Mouse (Mus musculus): ENCODE measurements around the gene Mfsd12. TPM values are rescaled to one million over a fixed set of nuclear protein-coding genes. Genes with fewer than 3 reads are reported as not detected.

Mfsd12 gene
- 1 to 10 TPM; 1.7 to 3.1 (median 2.1) TPM for total RNA-seq (2022)

GRCm38 (mm10) chr10:81356991-81357844 lies at the start of gene Mfsd12:
Gene Mfsd12, plus strand, starts transcription at chr10:81357491.
- DNase-seq (ENCODE audit: low spot score in 2 of 2) = peak; percentile 76 to 88

GRCm38 (mm10) chr10:81309571-81309970 lies 47.7 kb upstream of the Mfsd12 start:
- DNase-seq (ENCODE audit: low spot score in 2 of 2) = no peak

- DNase-seq (ENCODE audit: low spot score in 2 of 2) = no peak
Measured at GRCm38 (mm10) chr10:81313581-81313980, 43.7 kb upstream of the Mfsd12 start.

- DNase-seq (ENCODE audit: low spot score in 2 of 2) = no peak
Measured at GRCm38 (mm10) chr10:81314201-81314600, 43.1 kb upstream of the Mfsd12 start.

- DNase-seq (ENCODE audit: low spot score in 2 of 2) = no peak
Measured at GRCm38 (mm10) chr10:81315587-81315986, 41.7 kb upstream of the Mfsd12 start.

- no peak for DNase-seq (ENCODE audit: low spot score in 2 of 2)
Measured at GRCm38 (mm10) chr10:81316338-81317060, 40.8 kb upstream of the Mfsd12 start.

GRCm38 (mm10) chr10:81317273-81317672 lies 40.0 kb upstream of the Mfsd12 start:
- DNase-seq (ENCODE audit: low spot score in 2 of 2) = no peak

GRCm38 (mm10) chr10:81318589-81319329 lies 38.5 kb upstream of the Mfsd12 start:
- DNase-seq (ENCODE audit: low spot score in 2 of 2) = peak in 1 of 2 experiments; percentile 43

- no peak for DNase-seq (ENCODE audit: low spot score in 2 of 2)
Measured at GRCm38 (mm10) chr10:81319330-81319699, 38.0 kb upstream of the Mfsd12 start.

- DNase-seq (ENCODE audit: low spot score in 2 of 2) = no peak
Measured at GRCm38 (mm10) chr10:81319741-81320549, 37.3 kb upstream of the Mfsd12 start.

GRCm38 (mm10) chr10:81320550-81321347 lies 36.5 kb upstream of the Mfsd12 start, which contains the start of gene Cactin:
Gene Cactin, plus strand, starts transcription at chr10:81321103.
- DNase-seq (ENCODE audit: low spot score in 2 of 2) = peak; percentile 100

- no peak for DNase-seq (ENCODE audit: low spot score in 2 of 2)
Measured at GRCm38 (mm10) chr10:81321436-81321835, 35.9 kb upstream of the Mfsd12 start.

- no peak for DNase-seq (ENCODE audit: low spot score in 2 of 2)
Measured at GRCm38 (mm10) chr10:81322444-81322843, 34.8 kb upstream of the Mfsd12 start.

- DNase-seq (ENCODE audit: low spot score in 2 of 2) = no peak
Measured at GRCm38 (mm10) chr10:81323141-81323775, 34.0 kb upstream of the Mfsd12 start.

GRCm38 (mm10) chr10:81323791-81324530 lies 33.3 kb upstream of the Mfsd12 start:
- no peak for DNase-seq (ENCODE audit: low spot score in 2 of 2)

- DNase-seq (ENCODE audit: low spot score in 2 of 2) = no peak
Measured at GRCm38 (mm10) chr10:81325176-81325575, 32.1 kb upstream of the Mfsd12 start.

GRCm38 (mm10) chr10:81325781-81326180 lies 31.5 kb upstream of the Mfsd12 start:
- no peak for DNase-seq (ENCODE audit: low spot score in 2 of 2)

GRCm38 (mm10) chr10:81326858-81327257 lies 30.4 kb upstream of the Mfsd12 start:
- DNase-seq (ENCODE audit: low spot score in 2 of 2) = no peak

GRCm38 (mm10) chr10:81327959-81328358 lies 29.3 kb upstream of the Mfsd12 start:
- no peak for DNase-seq (ENCODE audit: low spot score in 2 of 2)
